Mouse (Mus musculus) testis, postnatal 14 days (tissue): ENCODE measurements at regions not wholly inside any gene's neighbourhood (a gene's known extent, or its start where the extent isn't known, plus 50 kb on each side); places are given as distances from the start of the nearest gene placed in this dataset.
A peak's percentile ranks its signal among the peaks of the same experiment; 100 is the strongest.

Experiments used
- DNase-seq: peaks from one replicate; pipeline ENCODE4 v3.0.0; 2021; ENCODE audit warnings: low spot score

DNA sequence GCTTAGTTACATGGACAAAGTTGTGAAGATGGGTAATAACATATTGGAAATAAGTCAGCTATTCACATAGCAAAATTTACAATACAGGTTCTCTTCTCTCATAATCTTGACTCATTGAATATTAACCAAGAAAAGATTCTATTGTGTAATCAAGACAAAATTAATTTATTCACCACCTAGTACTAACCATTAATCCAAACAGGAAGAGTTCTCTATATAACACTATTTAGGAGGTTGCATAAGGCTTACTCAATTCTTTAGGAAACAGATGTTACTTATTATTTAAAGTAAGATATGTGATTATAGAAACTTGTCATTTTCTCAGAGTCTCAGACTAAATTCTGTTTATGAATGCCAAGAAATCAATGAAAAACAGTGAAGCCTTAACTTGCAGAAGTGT, 600.4 kb upstream of the Tusc1 start:
- no peak for DNase-seq

DNA sequence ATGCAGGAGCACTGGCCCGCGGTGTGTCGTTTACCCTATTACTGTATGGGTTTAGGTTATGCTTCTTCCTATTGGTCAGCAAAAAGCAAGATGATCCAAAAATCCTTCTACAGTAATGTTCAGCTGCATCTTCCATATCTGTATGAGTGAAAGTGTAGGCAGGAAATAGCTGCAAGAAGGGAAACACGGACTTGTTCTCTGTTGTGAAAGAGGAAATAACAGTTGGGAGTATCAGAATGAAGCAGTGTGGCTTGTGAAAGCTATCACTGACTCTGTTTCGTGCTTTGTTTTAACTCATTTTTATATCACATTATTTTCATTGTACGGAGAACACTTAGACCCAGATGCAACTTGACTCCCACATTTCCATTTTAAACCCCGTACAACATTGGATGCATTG, 591.8 kb upstream of the Tusc1 start:
- DNase-seq: no peak

DNA sequence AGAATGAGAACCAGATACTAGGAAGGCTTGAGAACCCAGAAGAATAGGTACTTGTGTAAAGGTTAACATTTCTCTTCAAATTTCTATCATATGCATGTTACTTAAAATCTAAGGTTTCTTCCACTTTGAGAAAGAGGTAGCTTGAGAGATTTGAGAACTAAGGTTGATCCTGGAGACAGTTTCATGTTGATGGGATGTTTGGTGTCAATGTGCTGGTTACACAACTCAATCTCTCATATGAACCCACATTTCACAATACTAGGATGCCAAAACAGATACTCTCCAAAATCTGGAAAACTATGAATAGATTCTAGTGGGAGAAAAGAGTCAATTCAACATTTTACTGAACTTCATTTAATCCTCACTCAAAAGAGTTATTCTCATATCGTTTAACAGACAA, 589.1 kb upstream of the Tusc1 start:
- no peak for DNase-seq

DNA sequence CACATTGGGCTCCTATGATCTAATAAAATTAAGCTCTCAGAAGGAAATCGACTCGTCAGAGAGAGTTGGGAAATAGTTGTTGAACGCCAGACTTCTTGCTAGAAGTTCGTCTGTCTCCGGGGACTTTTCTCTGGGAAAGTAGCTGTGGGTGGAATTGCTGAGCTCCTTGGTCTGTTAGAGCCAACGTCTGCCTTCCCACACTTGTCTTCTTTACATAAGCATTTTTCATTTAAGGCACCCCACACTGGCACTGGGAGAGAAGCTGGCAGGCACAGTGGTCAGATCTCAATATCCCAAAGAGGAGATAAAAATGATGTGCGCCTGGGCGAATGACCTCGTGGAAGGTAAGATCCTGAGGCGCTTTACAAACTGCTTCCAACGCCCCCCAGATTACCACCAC, 551.3 kb upstream of the Tusc1 start:
- no peak for DNase-seq

DNA sequence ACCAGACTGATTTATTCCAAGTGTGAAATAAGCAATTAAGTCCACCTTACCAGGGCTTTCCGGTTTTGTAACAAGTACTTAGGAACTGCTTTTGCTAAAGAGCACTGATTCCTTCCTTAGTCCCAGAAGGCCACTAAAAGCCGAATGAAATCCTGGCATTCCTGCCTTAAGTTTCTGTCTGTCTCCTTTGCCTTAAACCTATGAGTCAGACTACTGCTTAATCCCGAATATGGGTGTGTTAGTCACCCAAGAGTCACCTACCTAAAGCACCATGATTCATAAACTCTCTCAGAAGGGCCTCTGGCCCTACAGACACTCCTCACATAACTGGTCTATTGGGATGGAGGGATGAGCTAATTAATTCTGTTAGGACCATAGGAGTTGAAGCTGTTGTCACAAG, 546.0 kb upstream of the Tusc1 start:
- DNase-seq: no peak

DNA sequence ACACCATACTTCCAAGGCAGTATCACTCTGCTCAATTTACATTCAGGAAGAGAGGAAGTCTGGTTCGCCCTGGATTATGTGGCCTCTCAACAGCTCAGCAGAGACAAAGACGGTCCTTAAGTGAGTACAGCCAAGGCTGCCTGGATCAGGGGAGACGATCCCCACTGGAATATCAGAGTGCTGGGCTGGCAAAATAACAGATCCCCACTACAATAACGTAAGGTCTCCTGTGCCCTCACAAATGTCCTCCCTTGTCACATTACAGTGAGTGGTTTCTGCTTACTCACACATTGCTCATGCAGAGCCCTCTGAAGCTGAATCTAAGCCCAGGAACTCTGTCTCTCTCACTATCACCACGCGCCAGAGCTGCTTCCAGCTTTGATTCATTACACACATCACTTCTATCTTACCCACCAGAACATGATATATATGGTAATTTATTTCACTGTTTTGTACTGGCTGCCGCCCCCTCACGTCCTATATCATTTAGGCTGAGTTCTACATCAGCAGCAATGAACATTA, 544.1 kb upstream of the Tusc1 start:
- DNase-seq: no peak

DNA sequence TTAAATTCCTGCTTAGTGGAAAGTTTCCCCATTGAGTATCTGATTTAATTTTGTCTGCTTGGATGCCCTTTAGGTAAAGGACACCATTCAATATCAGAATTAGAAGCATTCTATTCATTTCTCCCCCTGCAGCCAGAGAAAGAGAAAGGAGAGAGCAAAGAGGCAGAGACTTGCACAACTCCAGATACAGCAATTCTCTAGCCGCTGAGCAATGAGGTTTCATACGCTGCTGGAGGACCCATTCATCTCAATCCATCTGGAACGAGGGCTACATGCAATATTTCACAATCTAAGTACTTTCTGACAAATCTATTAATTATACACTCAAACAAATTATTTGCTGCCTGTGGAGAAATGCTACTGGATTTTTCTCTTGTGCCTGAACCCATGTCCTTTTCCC, 538.0 kb upstream of the Tusc1 start:
- DNase-seq: no peak

DNA sequence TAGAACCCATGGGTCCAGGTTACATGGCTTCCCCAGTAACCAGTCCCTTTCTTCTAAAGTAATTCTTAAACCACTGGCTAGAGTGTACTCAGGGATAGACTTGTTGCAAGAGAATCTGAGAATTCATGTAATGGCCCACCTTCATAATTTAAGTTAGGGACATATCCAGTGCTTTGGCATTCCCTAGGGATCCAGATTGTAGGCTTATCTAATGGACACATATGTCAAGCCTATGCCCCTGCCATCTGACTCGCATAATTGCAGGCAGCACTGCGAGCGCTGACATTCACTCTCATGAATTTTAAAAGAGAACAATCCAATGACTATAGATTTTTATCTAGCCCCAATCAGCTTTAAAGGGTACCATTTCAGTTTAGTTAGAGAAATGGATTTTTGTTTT, 518.1 kb upstream of the Tusc1 start:
- DNase-seq: no peak

DNA sequence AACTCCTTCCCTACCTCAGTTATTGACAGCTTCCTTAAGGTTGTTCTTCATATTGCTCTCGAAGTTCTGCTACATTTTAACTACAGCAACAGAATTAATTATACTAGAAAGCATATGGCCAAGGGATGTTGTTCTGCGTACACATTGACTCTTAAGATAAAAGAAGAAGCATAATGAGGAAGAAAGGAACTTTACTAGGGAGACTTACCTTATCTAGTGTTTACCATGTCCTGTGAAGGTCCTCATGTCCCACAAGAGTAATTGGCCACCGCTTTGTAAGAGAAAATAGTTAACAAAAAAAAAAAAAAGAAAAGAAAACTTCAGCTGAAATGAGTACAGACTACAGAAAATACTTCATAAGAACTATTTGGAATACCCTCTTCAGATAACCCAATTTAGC, 513.9 kb upstream of the Tusc1 start:
- DNase-seq: no peak

DNA sequence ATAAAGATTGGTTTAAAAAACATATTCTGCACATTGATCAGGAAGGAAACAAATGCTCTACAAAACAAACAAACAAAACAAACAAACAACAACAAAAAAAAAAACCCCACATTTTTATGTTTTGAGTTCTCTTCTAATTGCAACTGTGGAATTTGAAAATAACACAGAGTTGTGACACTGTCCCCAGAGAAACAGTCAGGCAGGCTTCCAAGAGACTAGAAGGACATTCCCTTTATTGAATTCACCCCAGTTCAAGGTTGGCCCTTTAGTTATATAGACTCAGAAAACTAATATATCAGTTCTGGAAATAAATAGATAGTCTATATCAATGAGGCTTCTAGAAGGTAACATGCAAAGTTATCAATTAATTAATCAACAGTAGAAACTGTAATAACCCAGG, 495.4 kb upstream of the Tusc1 start:
- no peak for DNase-seq

DNA sequence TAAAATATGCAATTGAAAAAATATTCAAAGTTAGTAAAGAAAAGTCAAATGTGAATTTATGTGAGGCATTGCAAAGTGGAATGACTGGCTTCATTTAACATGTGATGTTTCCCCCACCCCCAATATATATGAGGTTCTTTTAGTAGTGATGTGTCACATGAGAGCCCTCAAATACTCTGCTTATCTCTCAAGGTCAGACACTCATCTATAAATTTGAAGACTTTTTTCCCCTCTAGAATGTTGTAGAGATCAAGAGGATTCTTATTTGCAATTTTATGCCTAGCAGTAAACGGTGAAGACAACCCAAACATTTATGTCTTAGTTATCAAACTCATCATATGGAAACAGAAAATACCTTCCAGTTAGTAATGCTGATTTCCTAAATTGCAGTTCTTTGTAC, 457.8 kb upstream of the Tusc1 start:
- DNase-seq: no peak

DNA sequence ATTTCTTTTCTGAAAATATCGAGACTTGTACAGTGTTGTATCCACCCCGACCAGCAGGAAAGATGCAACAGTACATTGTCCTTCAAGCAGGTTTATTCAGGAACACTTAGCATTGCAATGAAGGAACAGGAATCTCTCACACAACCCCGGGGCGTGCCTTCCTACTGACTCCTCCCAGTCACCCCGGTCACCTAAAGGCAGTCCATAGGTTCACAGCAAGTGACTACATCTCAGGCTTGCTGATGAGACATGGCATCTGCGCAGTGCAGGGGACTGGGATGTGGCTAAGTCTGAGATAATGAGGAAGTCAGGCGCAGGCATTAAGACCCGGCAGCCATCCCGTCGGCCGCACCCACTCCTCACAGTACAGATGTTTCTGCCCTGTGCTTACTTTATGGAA, 454.8 kb upstream of the Tusc1 start:
- DNase-seq: no peak

DNA sequence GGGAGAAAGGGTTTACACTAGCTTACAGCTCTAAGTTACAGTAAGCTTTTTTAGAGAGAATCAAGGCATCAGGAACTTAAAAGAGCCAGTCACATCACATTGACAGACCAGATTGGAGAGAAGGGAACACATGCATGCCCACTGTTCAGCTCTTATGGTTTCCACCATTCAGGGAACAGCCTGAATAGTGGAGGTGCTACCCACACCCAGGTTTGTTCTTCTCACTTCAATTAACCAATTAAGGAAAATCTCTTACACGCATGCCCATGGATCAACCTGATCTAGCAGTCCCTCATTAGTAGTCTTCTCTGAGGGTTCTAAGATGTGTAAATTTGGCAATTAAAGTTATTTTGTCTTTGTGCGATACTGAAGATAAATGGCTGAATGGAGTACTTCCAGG, 419.2 kb upstream of the Tusc1 start:
- DNase-seq: no peak

DNA sequence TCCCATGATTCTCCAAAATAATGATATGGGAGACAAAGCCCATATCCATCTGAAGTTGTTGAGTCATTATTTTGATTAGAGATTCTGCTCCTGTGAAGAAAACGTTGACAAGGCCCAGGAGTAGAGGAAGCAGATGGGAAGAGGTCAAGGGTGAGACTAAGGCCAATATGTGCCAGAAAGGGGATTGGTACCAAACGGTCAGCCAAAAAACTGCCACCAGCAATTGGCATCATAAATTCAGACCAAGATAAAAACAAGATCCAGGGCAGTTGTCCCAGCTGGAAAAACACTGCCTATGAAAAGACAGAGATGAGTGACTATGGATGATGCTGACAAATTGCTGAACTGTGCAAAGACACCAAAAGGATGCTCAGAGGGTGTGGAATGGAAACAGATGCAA, 411.0 kb upstream of the Tusc1 start:
- DNase-seq: no peak

DNA sequence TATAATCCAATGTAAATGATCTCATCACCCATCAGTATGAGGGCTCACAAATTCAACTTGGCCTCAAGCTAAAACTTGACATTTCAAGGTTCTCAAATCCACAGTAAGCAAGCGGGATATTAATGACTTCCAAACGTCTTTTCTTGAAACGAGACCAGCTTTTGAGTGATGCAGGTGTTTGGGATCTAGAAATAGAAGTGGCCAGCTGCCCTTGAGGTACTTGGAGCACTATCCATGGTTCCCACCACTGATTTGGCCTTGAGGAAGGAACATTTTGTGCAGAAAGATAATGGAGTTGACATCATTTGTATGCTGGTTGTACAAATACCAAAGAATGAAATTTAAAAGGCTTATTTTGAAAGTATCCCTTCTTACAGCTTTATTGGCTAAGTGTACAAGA, 378.4 kb upstream of the Tusc1 start:
- peak; percentile 67 for DNase-seq

DNA sequence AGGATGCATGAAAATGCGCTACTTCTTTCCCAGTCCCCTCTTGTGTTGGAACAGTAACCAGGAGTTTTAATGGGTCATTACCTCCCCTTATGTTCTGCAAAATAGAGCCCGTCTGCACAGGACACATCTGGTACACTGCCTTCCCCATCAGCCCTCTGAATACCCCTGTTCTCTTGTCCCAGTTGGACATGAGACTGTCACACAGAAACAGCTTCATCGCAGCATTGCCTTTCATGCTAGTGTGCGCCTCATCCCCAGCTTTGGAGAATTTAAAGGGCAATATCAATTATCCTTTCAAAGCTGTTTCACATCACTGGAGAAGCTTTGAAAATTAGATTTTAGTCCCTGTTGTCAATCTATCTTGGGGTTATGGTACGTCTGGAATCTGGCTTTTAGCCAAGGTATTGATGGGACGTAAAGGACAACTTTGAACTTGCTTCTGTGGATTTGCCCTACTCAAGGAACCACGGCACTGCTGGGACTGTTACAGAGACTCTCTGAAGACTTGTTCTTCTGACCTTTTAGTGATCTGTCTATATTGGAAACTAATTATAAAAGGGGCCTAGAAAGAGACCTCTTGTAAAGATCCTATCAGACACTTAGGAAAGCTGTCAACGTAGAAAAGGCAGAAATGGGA, 341.2 kb upstream of the Tusc1 start:
- DNase-seq: no peak

DNA sequence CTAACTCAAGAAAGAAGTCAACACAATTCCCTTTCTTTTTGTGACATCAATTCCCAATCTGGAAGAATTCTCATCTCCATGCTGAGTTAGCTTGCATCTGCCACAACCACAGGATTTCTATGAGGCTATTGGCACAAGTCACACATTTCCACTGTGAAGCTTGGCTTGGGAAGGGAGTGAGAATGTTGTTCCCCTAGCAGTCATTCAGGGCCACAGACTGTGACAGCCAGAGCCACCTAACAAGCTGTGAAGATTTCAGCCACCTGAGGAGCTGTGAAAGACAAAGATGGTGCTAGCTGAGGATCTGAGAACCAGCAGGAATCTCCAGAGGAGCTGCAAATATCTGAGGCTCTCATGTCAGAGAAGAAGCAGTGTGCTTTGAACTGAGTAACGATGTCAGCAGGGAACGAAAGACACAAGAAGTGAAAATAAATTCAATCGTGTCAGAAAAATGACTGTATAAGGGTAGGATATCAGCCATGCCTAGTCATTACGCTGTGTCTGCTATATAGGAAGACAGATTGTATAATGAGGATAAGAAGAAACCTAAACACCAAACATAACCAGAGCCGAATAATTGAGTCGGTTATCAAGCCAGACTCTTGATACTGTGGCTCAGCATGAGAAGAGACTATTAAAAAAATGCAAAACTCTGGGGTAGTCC, 340.6 kb upstream of the Tusc1 start:
- no peak for DNase-seq

DNA sequence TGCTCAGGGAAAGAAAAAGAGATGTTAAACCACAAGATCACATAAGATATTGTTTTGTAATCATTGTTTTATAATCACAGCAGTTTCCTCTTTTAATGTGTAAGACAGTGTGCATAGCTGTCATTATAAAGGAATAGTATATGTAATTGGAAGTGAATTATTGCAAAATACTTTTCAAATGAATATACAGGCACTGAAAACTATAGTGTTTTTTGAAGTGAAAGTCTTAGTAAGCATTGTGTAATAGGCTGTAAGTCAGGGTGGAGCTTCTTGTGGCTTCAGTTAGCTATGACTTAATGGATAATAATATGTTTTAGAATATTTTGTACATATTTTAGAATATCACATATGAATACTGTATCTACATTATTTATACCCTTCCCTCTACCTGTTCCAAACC, 333.7 kb upstream of the Tusc1 start:
- no peak for DNase-seq

DNA sequence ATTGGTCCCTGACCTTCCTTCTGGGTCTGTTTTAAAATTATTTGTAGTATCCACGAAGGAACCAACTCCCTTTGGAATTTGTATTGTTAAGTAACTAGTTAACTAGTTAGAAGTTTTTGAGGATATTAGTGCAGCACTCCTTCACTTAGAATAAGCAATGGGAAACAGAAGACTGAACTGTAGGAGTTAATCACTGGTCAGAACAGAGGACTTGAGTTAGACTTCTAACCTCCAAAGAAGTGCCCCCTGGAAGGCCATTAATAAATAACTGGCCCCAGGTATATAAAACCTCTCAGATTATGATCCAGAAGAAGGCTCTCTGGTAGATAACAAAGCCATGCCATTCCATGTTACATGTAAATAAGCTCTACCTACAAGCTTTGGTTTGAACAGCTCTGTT, 329.0 kb upstream of the Tusc1 start:
- no peak for DNase-seq

DNA sequence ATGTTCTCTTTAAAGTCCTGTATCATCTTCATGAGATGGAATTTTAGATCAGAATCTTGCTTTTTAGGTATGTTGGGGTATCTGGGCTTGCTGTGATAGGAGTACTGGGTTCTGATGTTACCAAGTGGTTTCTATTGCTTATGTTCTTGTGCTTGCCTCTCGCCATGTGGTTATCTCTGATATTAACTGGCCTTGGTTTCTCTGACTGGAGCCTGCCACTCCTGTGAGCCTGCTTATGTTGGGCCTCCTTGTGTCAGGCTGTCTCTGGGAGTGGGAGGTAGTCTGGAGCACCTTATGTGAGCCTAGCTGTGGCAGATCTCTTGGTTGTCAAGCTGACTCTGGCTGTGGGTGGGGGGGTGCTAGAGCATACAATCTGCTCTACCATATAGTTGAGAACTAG, 302.9 kb upstream of the Tusc1 start:
- no peak for DNase-seq

DNA sequence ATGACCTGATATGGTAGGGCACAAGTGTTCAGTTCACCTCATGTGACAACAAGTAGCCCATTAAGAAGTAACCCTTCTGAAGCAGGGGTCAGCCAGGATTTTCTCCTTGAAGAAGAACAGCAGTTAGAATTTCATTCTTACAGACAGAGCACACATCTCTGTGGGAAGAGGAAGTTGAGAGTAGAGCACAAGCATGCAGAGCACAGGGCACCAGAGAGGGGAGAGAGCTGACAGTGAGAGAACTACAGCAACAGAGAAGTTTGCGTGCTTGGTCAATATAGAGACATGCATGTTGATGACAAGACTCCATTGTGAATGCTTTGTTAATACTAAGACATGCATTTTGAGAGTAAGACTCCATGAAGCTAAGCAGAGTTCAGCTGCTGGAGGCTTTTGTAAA, 263.2 kb upstream of the Tusc1 start:
- no peak for DNase-seq

DNA sequence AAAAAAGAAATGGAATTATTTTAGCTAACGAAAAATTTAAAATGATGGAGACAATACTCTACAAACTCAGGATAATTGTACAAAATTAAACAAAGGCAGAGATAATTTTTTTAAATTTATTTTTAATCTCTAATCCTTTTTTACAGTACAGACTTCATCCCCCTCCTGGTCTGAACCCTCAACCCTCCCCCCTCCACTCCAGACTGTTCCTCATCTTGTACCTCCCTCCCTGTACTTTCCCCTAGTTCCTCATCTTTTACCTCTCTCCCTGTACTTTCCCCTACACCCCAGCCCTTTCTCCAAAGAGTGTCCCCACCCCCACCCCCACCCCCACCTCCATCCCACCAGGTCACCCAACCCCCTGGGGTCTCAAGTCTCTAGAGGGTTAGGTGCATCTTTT, 249.0 kb upstream of the Tusc1 start:
- no peak for DNase-seq

DNA sequence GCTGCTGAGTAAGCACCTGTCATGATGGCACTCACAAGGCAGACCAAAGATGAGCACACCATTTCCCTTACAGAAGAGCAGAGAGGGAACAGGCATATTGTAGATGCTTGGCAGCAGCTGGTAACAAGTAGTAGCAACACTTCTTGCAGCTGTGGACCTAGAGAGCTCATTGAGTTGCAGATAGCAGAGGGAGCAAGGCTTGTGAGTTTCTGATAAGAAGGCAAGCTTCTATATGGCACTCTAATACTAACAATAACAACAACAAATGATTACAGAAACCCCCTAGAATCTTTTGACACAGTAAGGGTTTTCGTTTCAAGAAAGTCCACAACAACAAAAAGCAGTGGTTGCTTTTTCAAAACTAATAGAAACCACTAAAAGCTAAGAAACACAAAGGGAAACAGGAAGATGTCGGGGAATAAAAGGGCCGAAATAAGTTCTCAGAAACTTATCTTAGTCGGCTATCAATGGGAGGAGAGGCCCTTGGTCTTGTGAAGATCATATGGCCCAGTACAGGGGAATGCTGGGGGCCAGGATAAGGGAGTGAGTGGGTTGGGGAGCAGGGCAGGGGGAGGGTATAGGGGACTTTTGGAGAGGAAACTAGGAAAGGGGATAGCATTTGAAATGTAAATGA, 248.5 kb upstream of the Tusc1 start:
- no peak for DNase-seq

DNA sequence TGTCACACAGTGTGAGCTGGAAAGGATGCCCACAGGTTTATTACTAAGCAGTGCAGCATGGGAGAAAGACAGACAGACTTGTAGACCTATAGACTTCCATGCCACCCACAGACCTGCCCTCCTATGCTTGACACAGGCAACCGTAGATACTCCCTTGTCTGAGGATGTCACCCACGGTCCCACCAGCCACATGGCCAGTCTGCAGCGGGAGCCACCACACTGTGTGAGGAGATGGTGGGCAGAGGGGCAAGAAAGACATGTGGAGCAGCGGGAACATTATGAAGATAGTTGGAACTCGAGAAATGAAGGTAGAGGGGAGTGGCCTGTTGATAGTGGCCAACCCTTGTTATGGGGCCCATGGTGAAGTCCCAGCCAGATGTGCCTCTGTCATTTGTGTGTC, 244.0 kb upstream of the Tusc1 start:
- no peak for DNase-seq
